Mouse (Mus musculus): ENCODE data around the gene Tbc1d17. TPM values are rescaled to one million over a fixed set of nuclear protein-coding genes. Genes with fewer than 3 reads are reported as not detected.

The Tbc1d17 gene
- polyA plus RNA-seq, 1 experiment from 2014 or later = 120 TPM

DNA sequence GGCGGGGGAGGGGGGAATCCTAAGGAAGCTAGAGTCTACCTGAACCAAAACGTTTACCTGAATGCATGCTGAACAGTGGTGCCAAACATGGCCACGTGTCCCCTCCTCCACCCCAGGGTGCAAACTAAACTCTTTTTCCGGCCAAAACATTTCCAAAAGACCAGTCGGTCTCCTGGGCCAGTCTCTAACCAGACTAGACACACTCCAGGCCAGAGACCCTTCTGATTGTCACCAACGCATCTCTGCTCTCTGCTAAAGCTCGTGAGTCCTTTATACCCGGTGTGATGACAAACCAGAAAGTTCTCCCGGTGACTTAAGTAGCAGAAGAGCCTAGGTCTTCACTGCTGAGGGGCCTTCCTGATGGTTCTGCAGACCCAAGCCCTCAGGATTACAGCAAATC, 18.9 kb upstream of the Tbc1d17 start:
- WGBS = 45% methylated on average over 9 of the region's 9 CpGs
- Histone ChIP-seq H3K27ac (replicated peaks) (0 out of 2 replicates have a peak overlapping the region, but pooled peaks have one; percentile 99), H3K4me3 (peak overlapping the region; percentile 82), H3K4me1 (peaks cover 49% of the 10 kb centered on the region), H3K9me3 (no peaks in the 10 kb centered on the region), H3K27me3 (no peaks in the 10 kb centered on the region), H3K4me2 (replicated peaks) (peak overlapping the region; percentile 73), H3K36me3 (peaks cover 29% of the 10 kb centered on the region), H3K9ac (replicated peaks) (peak overlapping the region; percentile 96)
- ATAC-seq (replicated peaks) = no peak

DNA sequence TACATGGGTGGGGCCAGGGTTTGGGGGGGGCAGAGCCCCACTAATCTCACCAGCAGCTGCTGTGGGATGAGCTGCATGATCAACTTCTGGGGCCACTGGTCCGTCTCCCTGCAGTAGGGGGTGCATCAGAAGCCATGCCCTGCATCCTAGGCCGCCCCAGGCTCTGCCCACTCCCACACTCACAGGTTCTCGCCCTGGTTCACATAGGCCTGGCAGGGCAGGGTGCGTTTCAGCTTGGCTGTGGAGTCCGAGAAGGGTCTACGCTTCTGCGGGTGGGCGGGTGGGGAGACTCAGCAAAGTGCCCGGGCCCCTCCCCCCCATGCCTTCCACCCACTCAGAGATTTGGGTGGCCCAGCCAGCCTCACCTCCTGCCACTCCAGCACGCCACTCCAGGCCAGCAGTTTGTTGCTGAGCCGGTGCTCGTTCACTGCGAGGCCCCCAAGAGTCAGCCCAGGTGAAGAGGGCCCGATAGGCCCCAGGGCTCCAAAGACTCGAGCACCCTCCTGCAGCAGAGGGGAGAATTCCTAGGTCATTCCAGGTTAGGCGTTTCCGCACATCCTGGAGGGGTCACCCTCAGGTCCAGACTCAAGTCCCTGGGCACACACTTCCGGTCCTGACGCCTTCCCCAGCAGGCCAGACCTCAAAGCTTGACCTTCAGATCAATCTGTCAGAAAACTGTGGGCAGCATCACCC, 18.3 kb upstream of the Tbc1d17 start:
- Histone ChIP-seq H3K9ac (replicated peaks) (peak overlapping the region; percentile 96), H3K27ac (replicated peaks) (no peak overlapping the region), H3K36me3 (peaks cover 36% of the 10 kb centered on the region), H3K4me3 (peak overlapping the region; percentile 82), H3K27me3 (no peaks in the 10 kb centered on the region), H3K9me3 (no peaks in the 10 kb centered on the region), H3K4me1 (peaks cover 49% of the 10 kb centered on the region), H3K4me2 (replicated peaks) (peak overlapping the region; percentile 73)
- 73% methylated on average over 19 of the region's 19 CpGs for whole genome bisulfite sequencing
- no peak for ATAC-seq (replicated peaks)

DNA sequence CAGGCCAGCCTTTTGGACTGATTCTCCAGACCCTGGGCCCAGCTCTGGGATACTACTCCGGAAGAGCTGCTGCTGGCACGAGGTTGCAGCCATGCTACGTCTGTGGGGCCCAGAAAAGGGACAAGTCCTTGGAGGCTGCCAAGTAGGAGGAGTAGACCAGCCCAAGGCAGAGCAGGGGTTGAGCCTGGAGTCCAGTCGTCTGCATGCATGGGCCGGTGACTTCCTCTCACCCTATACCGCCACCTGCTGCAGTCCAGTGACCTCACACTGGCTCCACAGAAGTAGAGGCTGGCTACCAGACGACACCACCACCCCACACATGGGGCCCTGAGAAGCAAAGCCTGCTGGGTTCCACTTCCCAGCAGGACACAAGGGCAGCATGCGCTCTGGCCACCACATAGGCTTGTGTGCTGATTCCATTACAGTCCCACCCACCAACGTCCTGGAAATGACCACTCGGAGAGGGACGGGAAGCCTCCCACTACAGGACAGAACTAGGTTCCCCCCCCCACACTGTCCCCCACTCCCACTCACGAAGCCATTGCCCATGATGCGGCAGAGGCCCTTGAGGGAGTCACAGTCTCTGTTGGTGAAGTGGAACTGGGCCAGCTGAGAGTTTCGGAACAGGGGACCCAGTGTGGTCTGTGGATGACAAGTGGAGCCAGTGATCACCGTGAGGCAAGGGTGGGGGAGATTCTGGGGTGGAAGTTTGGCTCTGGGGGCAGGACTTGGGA, 17.6 kb upstream of the Tbc1d17 start:
- Histone ChIP-seq H3K9ac (replicated peaks) (peak overlapping the region; percentile 96), H3K9me3 (no peaks in the 10 kb centered on the region), H3K4me2 (replicated peaks) (peak overlapping the region; percentile 73), H3K27me3 (no peaks in the 10 kb centered on the region), H3K27ac (replicated peaks) (peak overlapping the region; percentile 13), H3K4me3 (peak overlapping the region; percentile 82), H3K36me3 (peaks cover 43% of the 10 kb centered on the region), H3K4me1 (peaks cover 50% of the 10 kb centered on the region)
- WGBS = 52% methylated on average over 15 of the region's 15 CpGs
- ATAC-seq (replicated peaks) = no peak

DNA sequence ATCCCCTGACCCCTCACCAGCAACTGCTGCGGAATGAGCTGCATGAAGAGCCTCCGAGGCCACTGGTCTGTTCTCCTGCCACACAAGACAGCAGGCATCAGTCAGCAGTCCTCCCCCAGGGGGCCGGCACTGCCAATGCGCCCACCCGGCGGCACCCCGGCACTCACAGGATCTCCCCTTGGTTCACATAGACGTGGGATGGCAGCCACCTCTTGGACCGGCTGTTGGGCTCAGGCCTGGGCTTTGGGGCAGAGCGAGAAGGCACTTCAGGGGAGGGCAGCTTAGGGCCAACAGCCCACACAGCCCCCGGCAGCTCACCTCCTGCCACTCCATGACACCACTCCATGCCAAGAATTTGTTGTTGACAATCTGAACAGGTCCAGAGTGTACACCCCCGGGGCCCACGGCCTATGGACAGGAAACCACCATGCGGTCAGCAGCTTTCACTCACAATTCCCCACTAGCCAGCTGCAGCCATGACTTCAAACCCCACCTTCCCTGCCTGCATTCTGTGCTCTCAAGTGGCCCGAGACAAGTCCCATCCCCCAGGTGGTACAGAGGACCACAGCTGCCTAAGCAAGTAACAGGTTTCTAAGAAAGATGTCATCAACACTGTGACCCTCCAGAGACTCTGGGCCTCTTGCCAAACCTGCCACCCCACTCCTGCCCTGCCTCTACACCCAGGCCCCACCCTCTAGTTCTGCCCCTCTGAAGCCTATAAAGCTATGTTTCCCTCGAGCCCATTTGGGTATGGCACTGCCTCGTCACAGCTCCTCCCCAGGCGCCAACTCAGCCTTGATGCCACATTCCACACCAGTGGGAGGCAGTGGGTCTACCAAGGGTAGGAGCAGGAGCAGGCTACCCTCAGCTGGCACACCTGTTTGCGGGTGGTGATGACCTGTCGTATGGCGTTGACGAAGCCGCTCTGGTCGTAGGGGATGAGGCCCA, 16.0 kb upstream of the Tbc1d17 start:
- Histone ChIP-seq H3K4me3 (no peak overlapping the region), H3K36me3 (peaks cover 44% of the 10 kb centered on the region), H3K4me2 (replicated peaks) (no peak overlapping the region), H3K9me3 (no peaks in the 10 kb centered on the region), H3K9ac (replicated peaks) (no peak overlapping the region), H3K27me3 (no peaks in the 10 kb centered on the region), H3K4me1 (peaks cover 54% of the 10 kb centered on the region), H3K27ac (replicated peaks) (no peak overlapping the region)
- ATAC-seq (replicated peaks) = no peak
- 79% methylated on average over 24 of the region's 24 CpGs for WGBS

DNA sequence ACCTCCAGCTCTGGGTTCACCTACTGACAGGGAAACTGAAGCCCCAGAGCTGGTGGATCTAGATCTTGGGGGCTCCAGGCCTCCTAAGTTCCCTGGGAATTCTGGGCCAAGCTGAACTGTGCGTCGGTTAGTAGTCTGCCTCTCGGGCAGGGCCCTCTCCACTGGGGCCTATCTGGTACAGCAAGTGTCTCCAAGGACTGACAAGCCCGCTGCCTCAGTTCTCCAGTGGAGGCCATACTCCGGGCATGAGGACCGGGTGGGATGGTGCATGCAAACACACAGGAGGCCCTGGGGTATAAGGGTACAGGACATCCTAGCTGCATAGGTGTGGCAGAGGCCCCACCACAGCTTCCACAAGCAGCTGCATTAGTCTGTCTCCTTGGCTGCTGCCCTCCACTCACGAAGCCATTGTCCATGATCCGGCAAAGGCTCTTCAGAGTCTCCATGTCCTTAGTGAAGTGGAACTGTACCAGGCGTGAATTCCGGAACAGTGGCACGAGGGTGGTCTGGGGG, 15.2 kb upstream of the Tbc1d17 start:
- Histone ChIP-seq H3K9me3 (no peaks in the 10 kb centered on the region), H3K9ac (replicated peaks) (no peak overlapping the region), H3K4me2 (replicated peaks) (no peak overlapping the region), H3K36me3 (peaks cover 44% of the 10 kb centered on the region), H3K27me3 (no peaks in the 10 kb centered on the region), H3K4me1 (peaks cover 54% of the 10 kb centered on the region), H3K27ac (replicated peaks) (no peak overlapping the region), H3K4me3 (no peak overlapping the region)
- 83% methylated on average over 11 of the region's 11 CpGs for WGBS
- no peak for ATAC-seq (replicated peaks)

DNA sequence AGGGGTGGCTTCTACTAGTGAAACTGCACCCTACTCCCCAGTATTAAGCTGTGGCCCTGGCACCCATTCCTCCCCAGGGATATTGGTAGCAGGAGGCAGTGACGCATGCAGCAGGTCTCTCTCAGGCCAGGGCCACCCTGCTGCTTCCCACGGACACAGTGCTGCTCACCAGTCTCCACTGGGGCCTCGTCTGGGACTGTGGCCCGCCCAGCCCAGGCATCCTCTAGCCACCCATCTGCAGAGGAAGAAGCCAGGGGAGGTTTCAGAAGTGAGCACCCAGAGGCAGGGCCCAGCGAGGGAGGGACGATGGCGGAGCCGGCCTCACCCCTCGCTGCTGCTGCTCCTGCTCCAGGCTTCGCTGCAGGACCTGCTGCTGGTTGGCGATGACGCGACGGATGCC, 14.3 kb upstream of the Tbc1d17 start:
- WGBS = 90% methylated on average over 14 of the region's 14 CpGs
- H3K27ac ChIP-seq (replicated peaks) = no peak overlapping the region
- no peak for ATAC-seq (replicated peaks)
- H3K27me3 ChIP-seq = no peaks in the 10 kb centered on the region
- no peaks in the 10 kb centered on the region for H3K9me3 ChIP-seq
- H3K9ac ChIP-seq (replicated peaks) = no peak overlapping the region
- H3K4me2 ChIP-seq (replicated peaks) = no peak overlapping the region
- no peak overlapping the region for H3K4me3 ChIP-seq
- peaks cover 56% of the 10 kb centered on the region for H3K4me1 ChIP-seq
- H3K36me3 ChIP-seq = peaks cover 44% of the 10 kb centered on the region

DNA sequence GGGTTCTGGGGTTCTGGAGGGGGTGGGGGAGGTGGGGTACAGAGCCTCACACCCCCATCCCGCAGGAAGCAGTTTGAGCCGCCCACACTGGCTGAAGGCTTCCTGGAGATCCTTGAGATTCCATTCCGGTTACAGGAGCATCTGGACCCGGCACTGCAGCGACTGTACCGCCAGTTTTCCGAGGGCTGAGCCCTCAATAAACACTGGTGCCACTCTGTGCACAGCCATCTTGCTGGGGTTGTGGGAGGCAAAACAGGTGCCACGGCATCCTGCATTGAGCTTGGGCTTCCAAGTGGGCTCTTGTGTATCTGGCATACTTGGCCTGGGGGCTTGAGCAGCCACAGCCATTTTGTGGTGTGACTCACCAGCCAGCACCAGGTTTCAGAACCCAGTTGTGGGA, 13.6 kb upstream of the Tbc1d17 start:
- no peak for ATAC-seq (replicated peaks)
- WGBS = 84% methylated on average over 8 of the region's 8 CpGs
- Histone ChIP-seq H3K27me3 (no peaks in the 10 kb centered on the region), H3K4me1 (peaks cover 56% of the 10 kb centered on the region), H3K9me3 (no peaks in the 10 kb centered on the region), H3K36me3 (peaks cover 44% of the 10 kb centered on the region), H3K4me2 (replicated peaks) (no peak overlapping the region), H3K27ac (replicated peaks) (no peak overlapping the region), H3K9ac (replicated peaks) (no peak overlapping the region), H3K4me3 (no peak overlapping the region)

DNA sequence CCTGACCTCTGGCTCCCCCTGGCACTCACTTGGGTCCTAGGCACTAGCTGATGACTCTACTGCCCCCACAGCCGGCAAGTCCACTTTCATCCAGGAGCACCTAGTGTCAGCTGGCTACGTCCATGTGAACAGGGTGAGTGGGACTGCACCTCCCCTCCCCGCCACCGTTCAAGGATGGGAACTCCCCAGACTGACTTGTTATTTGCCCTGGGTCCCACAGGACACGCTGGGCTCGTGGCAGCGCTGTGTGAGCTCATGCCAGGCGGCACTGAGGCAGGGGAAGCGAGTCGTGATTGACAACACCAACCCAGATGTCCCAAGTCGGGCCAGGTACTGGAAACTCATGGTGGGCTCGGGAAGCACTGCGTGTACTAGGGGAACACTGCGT, 12.5 kb upstream of the Tbc1d17 start:
- no peak overlapping the region for H3K4me2 ChIP-seq (replicated peaks)
- H3K4me3 ChIP-seq = no peak overlapping the region
- H3K4me1 ChIP-seq = peaks cover 54% of the 10 kb centered on the region
- 83% methylated on average over 14 of the region's 14 CpGs for WGBS
- no peaks in the 10 kb centered on the region for H3K27me3 ChIP-seq
- no peak for ATAC-seq (replicated peaks)
- H3K36me3 ChIP-seq = peaks cover 44% of the 10 kb centered on the region
- H3K27ac ChIP-seq (replicated peaks) = no peak overlapping the region; the same call in 1 of the 2 replicates
- H3K9me3 ChIP-seq = no peaks in the 10 kb centered on the region
- H3K9ac ChIP-seq (replicated peaks) = no peak overlapping the region

DNA sequence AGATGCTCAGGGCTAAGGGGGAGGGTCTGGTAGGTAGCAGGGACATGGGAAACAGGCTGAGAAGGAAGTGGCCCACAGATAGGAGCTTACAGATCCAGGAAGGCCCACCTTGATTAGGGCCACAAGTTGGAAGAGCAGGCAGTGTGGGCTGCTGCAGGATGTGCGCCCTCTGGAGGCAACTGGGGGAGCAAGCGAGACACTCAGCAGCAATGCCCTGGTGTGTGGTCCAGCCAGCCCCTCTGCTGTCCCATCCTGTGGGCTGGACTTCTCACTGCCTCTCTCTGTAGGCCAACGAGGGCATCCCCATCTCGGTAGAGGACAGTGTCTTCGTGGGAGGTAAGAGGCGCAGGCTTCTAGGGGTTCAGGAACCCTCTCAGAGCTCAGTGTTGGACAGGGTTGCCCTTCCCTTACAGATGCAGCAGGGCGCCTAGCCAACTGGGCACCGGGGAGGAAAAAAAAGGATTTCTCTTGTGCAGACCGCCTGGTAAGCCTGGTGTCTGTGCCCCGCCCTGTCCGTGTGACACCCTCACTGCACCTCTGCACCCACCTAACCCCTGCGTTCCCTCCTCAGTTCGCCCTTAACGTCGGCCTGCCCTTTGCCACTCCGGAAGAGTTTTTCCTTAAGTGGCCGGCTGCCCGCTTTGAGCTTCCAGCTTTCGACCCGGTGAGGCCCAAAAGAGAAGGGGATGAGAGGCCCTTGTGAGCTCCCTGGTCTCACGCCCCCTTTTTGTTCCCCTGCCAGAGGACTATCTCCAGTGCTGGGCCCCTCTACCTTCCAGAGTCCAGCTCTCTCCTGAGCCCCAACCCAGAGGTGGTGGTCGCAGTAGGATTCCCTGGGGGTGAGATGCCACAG, 11.9 kb upstream of the Tbc1d17 start:
- Histone ChIP-seq H3K27me3 (no peaks in the 10 kb centered on the region), H3K4me2 (replicated peaks) (0 out of 2 replicates have a peak overlapping the region, but pooled peaks have one; percentile 7), H3K9me3 (no peaks in the 10 kb centered on the region), H3K4me1 (peaks cover 50% of the 10 kb centered on the region), H3K27ac (replicated peaks) (peak overlapping the region; percentile 45), H3K36me3 (peaks cover 44% of the 10 kb centered on the region), H3K9ac (replicated peaks) (peak overlapping the region; percentile 14; the same call in 1 of the 2 replicates), H3K4me3 (no peak overlapping the region)
- 46% methylated on average over 22 of the region's 22 CpGs for WGBS
- 0 out of 2 replicates have a peak, but pooled peaks have one; percentile 5 for ATAC-seq (replicated peaks)

DNA sequence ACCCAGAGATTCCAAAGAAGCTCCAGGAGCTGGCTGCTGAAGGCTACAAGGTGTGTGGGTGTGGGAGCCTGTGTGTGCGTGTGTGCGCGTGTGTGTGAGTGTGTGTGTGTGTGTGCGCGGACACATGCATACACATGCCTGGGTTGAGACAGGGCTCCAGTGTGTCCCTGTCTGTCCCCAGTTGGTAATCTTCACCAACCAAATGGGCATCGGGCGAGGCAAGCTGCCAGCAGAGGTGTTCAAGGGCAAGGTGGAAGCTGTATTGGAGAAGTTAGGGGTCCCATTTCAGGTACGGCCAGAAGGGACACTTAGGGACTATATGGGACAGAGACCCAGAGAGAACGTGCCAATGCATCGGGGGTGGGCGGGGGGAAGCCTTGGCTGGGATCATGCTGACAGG, 11.0 kb upstream of the Tbc1d17 start:
- no peak for ATAC-seq (replicated peaks)
- H3K9ac ChIP-seq (replicated peaks) = no peak overlapping the region
- H3K36me3 ChIP-seq = peaks cover 36% of the 10 kb centered on the region
- no peak overlapping the region for H3K27ac ChIP-seq (replicated peaks)
- H3K4me1 ChIP-seq = peaks cover 48% of the 10 kb centered on the region
- H3K4me3 ChIP-seq = no peak overlapping the region
- H3K9me3 ChIP-seq = no peaks in the 10 kb centered on the region
- WGBS = 95% methylated on average over 11 of the region's 11 CpGs
- no peaks in the 10 kb centered on the region for H3K27me3 ChIP-seq
- H3K4me2 ChIP-seq (replicated peaks) = no peak overlapping the region

DNA sequence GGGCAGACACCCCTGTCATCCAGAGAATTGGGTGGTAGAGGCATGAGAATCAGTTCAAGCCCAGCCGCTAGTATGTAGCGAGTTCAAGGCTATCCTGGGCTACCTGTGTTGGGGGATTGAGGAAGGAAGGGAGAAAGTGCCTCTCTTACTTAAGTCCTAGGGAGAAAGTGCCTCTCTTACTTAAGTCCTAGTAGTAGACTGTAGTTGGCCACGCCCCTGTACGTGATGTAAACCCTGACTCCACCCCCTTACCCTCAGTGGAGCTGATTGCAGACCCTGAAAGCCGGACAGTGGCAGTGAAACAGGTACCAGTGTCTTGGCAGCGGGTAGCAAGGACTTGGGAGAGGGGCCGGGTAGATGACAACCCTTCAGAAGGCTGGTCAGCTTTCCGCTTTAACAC, 9.0 kb upstream of the Tbc1d17 start:
- Histone ChIP-seq H3K4me2 (replicated peaks) (peak overlapping the region; percentile 94), H3K9ac (replicated peaks) (peak overlapping the region; percentile 91; the same call in 1 of the 2 replicates), H3K27ac (replicated peaks) (peak overlapping the region; percentile 93), H3K27me3 (no peaks in the 10 kb centered on the region), H3K9me3 (no peaks in the 10 kb centered on the region), H3K4me1 (peaks cover 63% of the 10 kb centered on the region), H3K36me3 (peaks cover 16% of the 10 kb centered on the region), H3K4me3 (peak overlapping the region; percentile 76)
- no peak for ATAC-seq (replicated peaks)
- whole genome bisulfite sequencing = 31% methylated on average over 8 of the region's 8 CpGs

All from forebrain, embryonic 15.5 days (tissue).